Mouse (Mus musculus) retina, postnatal 1 day (tissue): ENCODE measurements around the gene Stambp.

Experiments
- DNase-seq: peaks from one replicate; pipeline ENCODE4 v3.0.0-alpha.2; 2012

Gene Stambp

GRCm38 (mm10) chr6:83568901-83569862, 3.3 kb downstream of the Stambp start:
- no peak for DNase-seq

- no peak for DNase-seq
These were observed 16.6 kb downstream of the Stambp start for GRCm38 (mm10) chr6:83555972-83556371.

GRCm38 (mm10) chr6:83548346-83548745, 24.2 kb downstream of the Stambp start:
- peak; percentile 56 for DNase-seq

GRCm38 (mm10) chr6:83545778-83546177, 26.8 kb downstream of the Stambp start:
- peak; percentile 83 for DNase-seq

- DNase-seq = no peak
These were observed 30.6 kb downstream of the Stambp start for GRCm38 (mm10) chr6:83541756-83542456.

- peak; percentile 28 for DNase-seq
These were observed 32.5 kb downstream of the Stambp start for GRCm38 (mm10) chr6:83540017-83540416.

- no peak for DNase-seq
These were observed 35.8 kb downstream of the Stambp start for GRCm38 (mm10) chr6:83536795-83537059.

- DNase-seq = no peak
These were observed 36.3 kb downstream of the Stambp start, which contains the start of gene Actg2 for GRCm38 (mm10) chr6:83536028-83536794. Gene Actg2, minus strand, starts transcription at chr6:83536265.

- no peak for DNase-seq
These were observed 39.9 kb downstream of the Stambp start for GRCm38 (mm10) chr6:83532608-83533007.

- no peak for DNase-seq
These were observed 49.3 kb downstream of the Stambp start for GRCm38 (mm10) chr6:83523194-83523593.

- no peak for DNase-seq
These were observed 50.7 kb downstream of the Stambp start for GRCm38 (mm10) chr6:83521784-83522183.

GRCm38 (mm10) chr6:83518637-83519036, 53.9 kb downstream of the Stambp start:
- DNase-seq = no peak

GRCm38 (mm10) chr6:83515172-83515571, 57.4 kb downstream of the Stambp start:
- DNase-seq = no peak

- DNase-seq = peak; percentile 66
These were observed 60.0 kb downstream of the Stambp start for GRCm38 (mm10) chr6:83512495-83512894.

GRCm38 (mm10) chr6:83510210-83510609, 62.3 kb downstream of the Stambp start:
- no peak for DNase-seq

GRCm38 (mm10) chr6:83509442-83509841, 63.1 kb downstream of the Stambp start:
- peak; percentile 8 for DNase-seq

GRCm38 (mm10) chr6:83507168-83507546, 65.4 kb downstream of the Stambp start:
- DNase-seq = no peak

GRCm38 (mm10) chr6:83506258-83507167, 66.0 kb downstream of the Stambp start, which contains the start of gene Dguok:
Gene Dguok, minus strand, starts transcription at chr6:83506969.
- peak; percentile 99 for DNase-seq

- no peak for DNase-seq
These were observed 67.0 kb downstream of the Stambp start for GRCm38 (mm10) chr6:83505554-83505953.

- DNase-seq = no peak
These were observed 69.2 kb downstream of the Stambp start for GRCm38 (mm10) chr6:83503361-83503760.

- DNase-seq = no peak
These were observed 69.9 kb downstream of the Stambp start for GRCm38 (mm10) chr6:83502656-83503055.
